Mouse (Mus musculus): ENCODE results near the gene Trim9.

The Trim9 gene

DNA sequence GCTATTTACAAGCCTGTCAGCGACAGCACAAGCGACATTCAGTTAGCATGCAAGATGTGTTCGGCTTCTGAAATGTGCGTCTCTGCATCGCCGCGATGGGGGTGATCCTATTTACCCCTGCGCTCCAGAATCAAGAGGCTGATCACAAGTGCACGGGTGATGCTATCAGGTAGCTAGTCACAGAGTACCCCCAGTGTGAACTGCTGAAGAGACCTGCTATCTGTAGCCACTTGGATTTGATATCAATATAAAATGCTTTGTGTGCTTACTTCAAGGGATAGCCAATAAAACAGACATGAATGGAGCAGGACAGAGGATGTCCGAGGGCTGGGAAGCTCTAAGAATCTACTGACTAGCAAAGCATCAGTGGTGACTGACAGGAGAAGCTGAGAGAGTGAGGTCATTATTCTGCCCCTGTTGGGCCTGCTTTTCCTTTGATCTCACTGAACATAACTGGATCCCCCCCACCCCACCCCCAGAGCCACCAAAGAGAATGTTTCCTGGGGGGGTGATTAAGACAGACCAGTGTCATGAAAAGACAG lies 97.7 kb downstream of the Trim9 start:
- Histone ChIP-seq H3K27me3 (ENCODE audit: control insufficient read depth, insufficient read depth, low read length, poor library complexity, severe bottlenecking) (peaks cover 1% of the 10 kb centered on the region; the same call in 1 of the 2 replicates), H3K36me3 (ENCODE audit: control insufficient read depth, insufficient read depth, low read length, poor library complexity, severe bottlenecking) (no peaks in the 10 kb centered on the region)
- DNase-seq (ENCODE audit: low read depth, low spot score) = no peak

DNA sequence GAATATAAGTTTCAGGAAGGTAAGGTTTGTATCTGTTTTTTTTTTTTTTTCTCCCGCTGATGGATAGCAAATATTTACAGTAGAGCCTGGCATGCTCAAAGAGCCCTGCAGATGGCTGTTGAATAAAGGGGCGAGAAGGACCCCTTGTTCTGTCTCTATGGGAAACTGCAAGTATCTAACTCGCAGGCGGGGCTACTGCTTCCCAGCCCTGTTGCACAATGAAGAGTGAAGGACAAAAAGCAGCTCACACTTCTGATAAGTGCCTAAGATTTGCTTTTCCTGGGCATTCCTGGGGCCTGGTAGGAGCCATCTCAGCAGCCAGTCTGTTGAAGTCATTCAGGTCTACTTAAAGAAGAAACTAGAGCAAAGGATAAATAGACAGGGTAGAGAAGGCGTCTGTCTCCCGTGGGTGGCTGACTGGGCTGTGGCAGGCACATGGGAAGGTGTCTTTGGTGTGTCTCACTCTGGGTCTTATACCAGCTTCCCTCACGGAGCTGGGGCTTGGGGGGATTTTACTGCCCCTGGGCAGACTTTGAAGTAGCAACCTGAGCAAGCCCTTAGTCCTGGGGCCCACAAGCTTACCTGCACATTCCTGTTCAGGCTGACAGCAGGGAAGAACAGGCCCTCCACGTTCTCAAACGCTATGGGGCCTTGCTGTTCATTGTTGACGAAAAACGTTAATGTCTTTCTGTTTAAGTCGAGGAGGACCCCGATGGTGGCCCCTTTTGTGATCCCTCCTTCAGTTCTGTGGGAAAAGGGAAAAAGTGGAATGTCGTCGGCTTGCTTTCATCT lies 99.5 kb downstream of the Trim9 start:
- DNase-seq (ENCODE audit: low read depth, low spot score) = no peak
- H3K36me3 ChIP-seq (ENCODE audit: control insufficient read depth, insufficient read depth, low read length, poor library complexity, severe bottlenecking) = no peaks in the 10 kb centered on the region

DNA sequence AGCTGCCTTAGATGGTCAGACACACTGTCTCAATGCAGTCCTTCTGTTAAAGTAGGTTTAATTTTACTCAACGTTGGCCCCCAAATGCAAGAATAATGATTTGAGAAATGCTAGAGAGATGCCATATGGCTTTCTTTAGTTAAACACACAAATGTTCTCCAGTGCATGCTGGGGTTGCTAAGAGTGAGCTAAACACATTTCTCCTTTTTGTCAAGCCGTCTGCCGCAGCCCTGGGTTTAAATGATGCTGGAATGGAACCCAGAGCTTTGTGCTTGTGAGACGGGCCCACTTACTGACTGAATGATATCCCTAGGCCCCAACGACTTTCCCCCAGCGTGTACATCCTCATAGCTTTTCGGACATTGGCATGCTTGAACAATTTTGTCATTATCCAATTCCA lies 104.9 kb downstream of the Trim9 start:
- Histone ChIP-seq H3K36me3 (ENCODE audit: control insufficient read depth, insufficient read depth, low read length, poor library complexity, severe bottlenecking) (no peaks in the 10 kb centered on the region), H3K27me3 (ENCODE audit: control insufficient read depth, insufficient read depth, low read length, poor library complexity, severe bottlenecking) (peaks cover 1% of the 10 kb centered on the region; the same call in 1 of the 2 replicates)
- DNase-seq (ENCODE audit: low read depth, low spot score) = no peak

More for the DNA sequence above, 99.5 kb downstream of the Trim9 start:
- H3K27me3 ChIP-seq (ENCODE audit: control insufficient read depth, insufficient read depth, low read length, poor library complexity, severe bottlenecking) = peaks cover 1% of the 10 kb centered on the region; the same call in 1 of the 2 replicates

DNA sequence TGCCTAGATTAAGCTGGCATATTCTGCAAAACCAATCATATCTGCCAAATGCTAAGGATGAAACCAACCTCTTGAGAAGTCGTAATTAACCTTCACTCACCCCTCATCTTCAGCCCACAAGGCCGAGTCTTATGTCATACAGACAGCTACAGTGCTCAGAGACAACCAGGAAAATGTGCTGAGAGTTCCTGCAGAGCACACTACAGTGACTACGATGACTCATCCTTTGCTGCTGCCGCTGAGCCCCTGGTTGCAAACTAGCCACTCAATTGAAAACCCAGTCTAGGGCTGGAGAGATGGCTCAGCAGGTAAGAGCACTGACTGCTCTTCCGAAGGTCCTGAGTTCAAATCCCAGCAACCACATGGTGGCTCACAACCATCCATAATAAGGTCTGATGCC lies 107.7 kb downstream of the Trim9 start:
- Histone ChIP-seq H3K27me3 (ENCODE audit: control insufficient read depth, insufficient read depth, low read length, poor library complexity, severe bottlenecking) (no peaks in the 10 kb centered on the region), H3K36me3 (ENCODE audit: control insufficient read depth, insufficient read depth, low read length, poor library complexity, severe bottlenecking) (no peaks in the 10 kb centered on the region)
- no peak for DNase-seq (ENCODE audit: low read depth, low spot score)

DNA sequence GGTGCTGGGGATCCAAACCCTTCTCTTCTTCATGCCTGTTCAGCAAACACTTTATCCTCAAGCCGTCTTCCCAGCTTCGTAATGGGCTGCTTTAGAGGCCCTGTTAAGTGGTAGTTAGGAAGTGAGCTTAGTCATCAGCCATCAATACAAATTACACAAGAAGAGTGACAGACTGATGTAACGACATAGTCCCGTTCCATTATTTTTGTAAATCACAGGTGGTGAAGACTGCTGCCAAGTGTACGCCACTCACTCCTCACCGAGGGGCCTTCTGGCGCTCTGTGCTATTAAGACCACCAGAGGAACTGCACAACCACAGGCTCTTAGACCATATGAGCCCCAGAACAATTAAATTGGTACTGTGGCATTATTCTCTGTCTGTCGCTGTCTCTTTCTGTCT lies 108.8 kb downstream of the Trim9 start:
- no peaks in the 10 kb centered on the region for H3K27me3 ChIP-seq (ENCODE audit: control insufficient read depth, insufficient read depth, low read length, poor library complexity, severe bottlenecking)
- H3K36me3 ChIP-seq (ENCODE audit: control insufficient read depth, insufficient read depth, low read length, poor library complexity, severe bottlenecking) = no peaks in the 10 kb centered on the region
- no peak for DNase-seq (ENCODE audit: low read depth, low spot score)

DNA sequence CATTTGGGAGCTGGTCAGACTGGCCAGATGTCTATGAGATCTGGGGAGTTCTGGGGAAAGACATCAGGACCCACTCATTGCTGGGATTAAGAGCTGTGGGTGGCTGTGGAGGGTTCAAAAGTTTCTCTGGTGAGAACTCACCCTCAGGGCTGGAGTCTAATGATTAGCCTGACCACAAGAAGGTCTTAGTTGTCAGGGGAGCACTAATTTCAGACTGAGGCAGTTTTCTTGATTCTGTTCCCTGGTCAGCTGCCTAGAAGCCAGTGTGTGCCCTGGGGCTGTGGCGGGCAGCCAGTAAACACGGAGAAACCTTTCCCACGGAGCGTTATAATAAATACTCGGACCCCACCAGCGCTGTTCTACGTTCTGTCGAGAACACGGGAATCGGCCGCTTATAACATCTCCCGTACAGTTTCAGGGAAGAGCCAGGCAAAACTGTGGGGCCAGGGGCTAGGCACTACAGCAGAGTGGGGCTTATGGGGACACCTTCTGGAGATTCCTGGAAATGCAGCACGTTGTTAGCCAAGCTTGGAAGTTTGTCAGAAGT lies 112.4 kb downstream of the Trim9 start:
- no peaks in the 10 kb centered on the region for H3K27me3 ChIP-seq (ENCODE audit: control insufficient read depth, insufficient read depth, low read length, poor library complexity, severe bottlenecking)
- peak; percentile 55 for DNase-seq (ENCODE audit: low read depth, low spot score)

DNA sequence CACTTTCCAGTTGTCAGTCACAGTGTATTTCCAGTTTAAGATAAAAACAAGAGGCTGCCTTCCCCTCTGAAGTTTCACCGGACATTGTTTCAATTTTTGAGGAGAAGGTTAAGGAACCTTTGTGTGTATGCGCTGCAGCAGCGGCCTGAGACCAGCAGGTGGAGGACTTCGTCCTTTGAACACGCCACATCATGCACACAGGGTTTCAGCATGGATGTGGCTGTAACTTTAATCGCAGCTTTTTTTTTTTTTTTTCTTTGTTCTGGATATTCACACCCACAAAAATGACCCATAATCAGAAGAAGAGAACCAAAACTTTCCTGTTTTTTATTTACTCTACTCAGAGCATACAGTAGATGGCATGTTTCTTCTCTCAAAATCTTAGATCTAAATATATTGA lies 113.0 kb downstream of the Trim9 start:
- Histone ChIP-seq H3K27me3 (ENCODE audit: control insufficient read depth, insufficient read depth, low read length, poor library complexity, severe bottlenecking) (no peaks in the 10 kb centered on the region), H3K36me3 (ENCODE audit: control insufficient read depth, insufficient read depth, low read length, poor library complexity, severe bottlenecking) (no peaks in the 10 kb centered on the region)
- DNase-seq (ENCODE audit: low read depth, low spot score) = peak; percentile 56

More for the DNA sequence above, 112.4 kb downstream of the Trim9 start:
- H3K36me3 ChIP-seq (ENCODE audit: control insufficient read depth, insufficient read depth, low read length, poor library complexity, severe bottlenecking) = no peaks in the 10 kb centered on the region

DNA sequence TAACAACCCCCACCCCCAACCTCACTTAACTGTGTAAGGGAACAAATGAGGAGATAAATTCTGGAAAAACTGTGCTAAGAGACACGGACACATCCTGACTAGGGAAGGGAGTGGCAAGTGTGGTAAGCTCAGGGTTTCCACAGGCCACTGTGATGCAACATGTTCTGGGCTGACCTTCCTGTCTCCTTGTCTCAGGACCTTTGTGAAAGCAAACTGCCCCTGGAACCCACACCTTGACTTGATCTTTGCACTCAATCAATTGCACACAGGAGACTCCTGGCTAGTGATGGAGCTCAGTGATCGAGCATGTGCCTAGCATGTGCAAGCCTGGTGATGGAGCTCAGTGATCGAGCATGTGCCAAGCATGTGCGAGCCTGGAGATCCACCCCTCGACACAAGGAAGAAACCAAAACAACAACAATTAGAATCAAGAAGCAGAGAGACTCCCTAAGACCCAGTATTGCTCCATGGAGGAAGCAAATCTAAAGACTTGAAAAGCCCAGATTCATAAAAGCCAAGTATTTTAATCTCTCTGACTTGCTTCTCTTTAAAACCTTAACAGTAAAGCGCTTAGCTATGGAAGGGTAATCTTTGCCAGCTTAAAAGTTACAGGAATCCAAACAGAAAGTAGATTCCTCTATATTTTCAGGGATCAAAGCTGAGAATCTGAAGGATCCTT lies 113.6 kb downstream of the Trim9 start:
- Histone ChIP-seq H3K36me3 (ENCODE audit: control insufficient read depth, insufficient read depth, low read length, poor library complexity, severe bottlenecking) (no peaks in the 10 kb centered on the region), H3K27me3 (ENCODE audit: control insufficient read depth, insufficient read depth, low read length, poor library complexity, severe bottlenecking) (no peaks in the 10 kb centered on the region)
- no peak for DNase-seq (ENCODE audit: low read depth, low spot score)

DNA sequence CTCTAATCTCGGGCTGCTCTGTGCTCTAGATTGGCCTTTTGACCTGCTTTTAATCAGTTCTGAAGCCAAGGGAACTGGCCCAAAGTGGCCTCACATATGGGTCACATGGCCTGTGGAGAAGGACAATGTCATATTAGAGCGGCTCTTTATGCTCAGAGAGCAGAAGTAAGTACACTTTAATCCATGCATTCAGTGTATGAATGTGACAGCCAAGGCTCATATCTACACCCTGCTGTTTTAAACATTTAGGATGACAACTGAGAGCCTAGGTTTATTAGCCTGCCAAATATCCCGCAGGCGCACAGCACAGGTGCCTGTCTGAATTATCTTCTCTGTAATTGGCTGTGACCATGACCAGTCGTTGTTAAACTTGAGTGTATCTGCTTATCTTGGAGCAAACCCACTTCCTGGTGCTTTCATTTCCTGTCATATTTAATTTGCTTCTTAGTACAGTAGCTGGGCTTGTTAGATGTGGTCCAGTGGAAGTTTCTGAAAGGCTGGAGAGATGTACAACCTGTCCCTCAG lies 115.3 kb downstream of the Trim9 start:
- Histone ChIP-seq H3K27me3 (ENCODE audit: control insufficient read depth, insufficient read depth, low read length, poor library complexity, severe bottlenecking) (no peaks in the 10 kb centered on the region), H3K36me3 (ENCODE audit: control insufficient read depth, insufficient read depth, low read length, poor library complexity, severe bottlenecking) (no peaks in the 10 kb centered on the region)
- DNase-seq (ENCODE audit: low read depth, low spot score) = no peak

DNA sequence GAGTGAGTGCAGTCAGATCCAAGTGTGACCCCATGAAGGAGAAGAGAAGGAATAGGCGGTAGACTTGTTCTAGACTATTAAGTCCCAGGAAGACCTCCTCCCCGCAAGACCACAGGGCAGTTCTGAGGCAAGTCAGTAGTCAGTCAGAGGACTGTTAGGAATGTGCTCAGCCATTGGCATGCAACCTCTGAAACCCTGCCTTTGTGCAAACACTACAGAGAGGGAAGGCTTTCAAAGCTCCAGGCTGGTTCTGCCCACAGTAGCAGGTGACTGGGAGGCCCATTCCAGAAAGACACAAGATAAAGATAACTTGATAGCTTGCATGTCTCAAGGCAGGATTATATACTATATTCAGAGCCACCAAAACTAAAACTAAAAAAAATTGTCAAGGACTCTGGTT lies 116.1 kb downstream of the Trim9 start, which contains the start of gene Pygl:
Pygl (minus strand) TSS at position 195 of the 400 bp plus-strand sequence.
- no peaks in the 10 kb centered on the region for H3K27me3 ChIP-seq (ENCODE audit: control insufficient read depth, insufficient read depth, low read length, poor library complexity, severe bottlenecking)
- DNase-seq (ENCODE audit: low read depth, low spot score) = no peak
- no peaks in the 10 kb centered on the region for H3K36me3 ChIP-seq (ENCODE audit: control insufficient read depth, insufficient read depth, low read length, poor library complexity, severe bottlenecking)

DNA sequence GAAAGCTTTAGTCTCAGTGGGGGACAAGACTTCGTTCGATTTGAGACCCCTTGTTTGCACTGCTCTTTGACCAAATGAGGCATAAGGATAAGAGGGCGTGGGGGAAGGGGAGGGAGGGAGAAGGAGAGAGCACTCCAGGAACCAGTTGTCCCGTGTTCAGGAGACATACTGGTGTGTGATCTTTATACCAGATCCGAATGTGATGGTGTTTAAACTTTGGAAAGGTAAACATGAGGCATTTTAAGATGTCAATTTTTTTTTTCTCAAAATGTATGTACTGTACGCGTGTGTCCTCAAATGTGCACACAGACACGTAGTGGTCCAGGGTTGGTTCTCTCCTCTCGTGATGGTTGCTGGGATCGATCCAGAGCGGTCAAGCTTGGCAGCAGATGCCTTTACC lies 119.3 kb downstream of the Trim9 start:
- DNase-seq (ENCODE audit: low read depth, low spot score) = no peak
- H3K36me3 ChIP-seq (ENCODE audit: control insufficient read depth, insufficient read depth, low read length, poor library complexity, severe bottlenecking) = no peaks in the 10 kb centered on the region

DNA sequence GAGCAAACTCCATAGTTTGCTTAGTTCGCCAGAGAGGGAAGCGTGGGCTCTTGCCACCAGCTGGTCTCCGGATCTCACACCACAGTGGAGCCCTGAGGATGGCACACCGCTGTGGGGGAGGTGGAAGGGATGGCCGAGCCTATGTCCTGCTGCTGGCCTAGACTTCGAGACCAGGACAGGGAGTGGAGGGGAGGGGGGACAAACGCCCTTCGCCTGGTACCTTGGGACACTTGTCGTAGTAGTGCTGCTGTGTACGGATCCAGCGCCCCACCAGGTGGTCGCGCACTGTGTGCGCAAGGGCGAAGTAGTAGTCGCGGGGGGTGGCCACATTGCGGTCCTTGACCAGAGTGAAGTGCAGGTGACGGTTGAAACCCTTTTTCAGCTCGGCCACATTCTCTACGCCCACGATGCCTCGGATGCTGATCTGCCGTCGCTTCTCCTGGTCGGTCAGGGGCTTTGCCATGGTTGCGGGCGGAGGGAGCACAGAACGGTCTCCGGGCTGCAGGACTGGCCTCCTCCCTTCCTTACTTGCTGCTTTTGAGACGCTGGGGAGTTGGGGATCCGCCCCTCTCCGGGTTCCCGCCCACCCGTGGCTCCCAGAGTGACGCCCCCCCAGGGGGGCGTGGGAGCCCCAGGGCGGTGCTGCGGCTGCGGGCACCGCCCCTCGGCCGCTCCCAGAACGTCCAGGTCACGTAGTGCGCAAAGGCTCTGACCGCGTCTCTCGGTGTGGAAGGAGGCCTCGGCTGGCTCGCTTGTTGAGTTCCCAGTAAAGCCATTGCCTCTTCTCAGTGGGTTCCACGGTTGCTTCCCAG lies 120.1 kb downstream of the Trim9 start:
- H3K36me3 ChIP-seq (ENCODE audit: control insufficient read depth, insufficient read depth, low read length, poor library complexity, severe bottlenecking) = no peaks in the 10 kb centered on the region
- no peaks in the 10 kb centered on the region for H3K27me3 ChIP-seq (ENCODE audit: control insufficient read depth, insufficient read depth, low read length, poor library complexity, severe bottlenecking)
- DNase-seq (ENCODE audit: low read depth, low spot score) = peak; percentile 45

More for the DNA sequence above, 119.3 kb downstream of the Trim9 start:
- no peaks in the 10 kb centered on the region for H3K27me3 ChIP-seq (ENCODE audit: control insufficient read depth, insufficient read depth, low read length, poor library complexity, severe bottlenecking)

DNA sequence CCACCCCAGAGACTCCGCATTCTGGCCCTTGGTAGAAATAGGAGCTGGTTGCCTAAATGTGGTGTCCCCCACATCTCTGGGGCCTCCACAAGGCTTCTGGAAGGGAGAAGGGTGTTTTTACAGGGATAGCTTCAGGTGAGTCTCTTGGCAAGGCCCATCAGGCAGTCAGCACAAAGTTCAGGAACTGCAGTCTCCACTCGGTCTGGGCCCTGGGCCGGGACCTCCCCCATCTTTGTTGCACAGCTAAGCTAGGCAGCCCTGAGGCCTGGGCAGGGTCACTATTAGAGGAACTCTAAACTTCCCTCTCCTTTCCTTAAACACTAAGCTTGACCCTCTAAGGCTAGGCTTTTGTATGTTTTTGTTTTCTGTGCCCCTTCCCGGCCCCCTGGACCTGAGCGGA lies 120.8 kb downstream of the Trim9 start:
- Histone ChIP-seq H3K36me3 (ENCODE audit: control insufficient read depth, insufficient read depth, low read length, poor library complexity, severe bottlenecking) (no peaks in the 10 kb centered on the region), H3K27me3 (ENCODE audit: control insufficient read depth, insufficient read depth, low read length, poor library complexity, severe bottlenecking) (no peaks in the 10 kb centered on the region)
- no peak for DNase-seq (ENCODE audit: low read depth, low spot score)

DNA sequence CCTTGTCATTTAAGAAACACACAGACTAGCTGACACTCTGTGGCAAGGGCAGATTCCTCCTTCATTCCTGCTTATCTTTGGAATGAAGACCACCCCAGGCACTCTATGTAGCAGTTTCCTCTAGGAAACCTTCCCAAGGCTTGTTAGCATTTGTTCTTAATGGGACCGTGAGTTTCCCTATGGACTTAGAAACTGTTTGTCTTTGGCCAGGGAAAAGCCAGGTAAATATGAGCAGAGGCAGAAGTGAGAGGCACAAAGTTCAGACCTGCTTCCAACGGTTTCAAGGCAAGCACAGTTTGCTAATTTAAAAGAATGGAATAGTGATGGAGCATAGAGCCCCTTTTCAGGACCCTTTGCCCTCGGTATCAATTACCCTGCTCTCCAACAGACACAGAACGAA lies 124.1 kb downstream of the Trim9 start:
- Histone ChIP-seq H3K36me3 (ENCODE audit: control insufficient read depth, insufficient read depth, low read length, poor library complexity, severe bottlenecking) (no peaks in the 10 kb centered on the region), H3K27me3 (ENCODE audit: control insufficient read depth, insufficient read depth, low read length, poor library complexity, severe bottlenecking) (no peaks in the 10 kb centered on the region)
- DNase-seq (ENCODE audit: low read depth, low spot score) = no peak
